Mouse (Mus musculus): ENCODE results near the gene Pcsk5. TPM values are rescaled to one million over a fixed set of nuclear protein-coding genes. Genes with fewer than 3 reads are reported as not detected.

Gene Pcsk5
- polyA plus RNA-seq, 1 experiment from 2014 or later = 8.5 TPM

DNA sequence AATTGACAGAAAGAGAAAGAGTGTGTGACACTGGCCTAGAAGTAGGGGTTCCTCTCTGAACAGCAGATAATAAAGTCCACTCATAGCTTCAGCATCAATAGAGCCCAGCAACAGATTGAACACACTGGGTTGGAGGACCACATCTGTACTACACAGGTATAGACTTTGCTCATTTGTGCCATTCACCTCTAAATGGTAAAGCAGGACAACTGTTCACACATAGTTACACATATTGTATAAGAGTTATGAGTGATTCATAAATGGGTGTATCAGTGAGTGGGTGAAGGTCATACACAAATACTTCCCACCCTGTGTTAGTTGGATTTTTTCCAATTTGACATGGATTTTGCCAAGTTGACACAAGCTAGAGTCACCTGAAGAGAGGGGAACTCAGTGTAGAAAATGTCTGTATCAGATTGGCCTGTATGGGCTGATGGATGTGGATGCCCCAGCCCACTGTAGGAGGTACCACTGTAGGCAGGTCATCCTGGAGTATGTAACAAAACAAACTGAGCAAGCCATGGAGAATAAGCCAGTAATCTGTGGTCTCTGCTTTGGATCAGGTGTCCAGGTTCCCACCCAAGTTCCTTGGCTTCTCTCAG lies 104.7 kb downstream of the Pcsk5 start:
- Histone ChIP-seq H3K9ac (ENCODE audit: low read depth, low read length) (no peak overlapping the region), H3K4me3 (ENCODE audit: low read depth, low read length) (no peak overlapping the region), H3K4me2 (ENCODE audit: low read length) (no peak overlapping the region), H3K27ac (ENCODE audit: low read length) (no peak overlapping the region), H3K36me3 (ENCODE audit: control insufficient read depth, insufficient read depth, low read length) (no peaks in the 10 kb centered on the region), H3K27me3 (ENCODE audit: control insufficient read depth, insufficient read depth, low read depth, low read length) (no peaks in the 10 kb centered on the region), H3K4me1 (ENCODE audit: control insufficient read depth, insufficient read depth, low read length) (no peaks in the 10 kb centered on the region), H3K9me3 (replicated peaks; ENCODE audit: control insufficient read depth, low read length, poor library complexity, severe bottlenecking) (no peaks in the 10 kb centered on the region)
- no peak for ATAC-seq

DNA sequence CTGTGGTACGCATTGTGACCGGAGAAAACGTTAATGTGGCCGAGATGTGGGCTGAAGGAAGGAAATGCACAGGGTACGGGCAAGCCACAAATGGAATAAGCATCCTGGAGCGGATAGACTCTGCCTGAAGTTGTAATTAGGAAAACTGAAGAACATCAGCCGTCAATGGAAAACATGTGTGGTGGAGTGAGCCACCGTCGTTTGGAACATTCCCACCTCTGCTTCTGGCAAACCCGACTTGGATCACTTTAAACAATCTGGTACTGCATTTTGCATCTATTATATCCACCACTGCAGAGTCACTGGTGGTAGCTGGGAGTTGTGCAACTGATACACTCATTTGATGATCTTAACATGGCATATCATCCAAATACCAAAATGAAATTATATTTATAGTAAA lies 120.4 kb downstream of the Pcsk5 start:
- no peaks in the 10 kb centered on the region for H3K27me3 ChIP-seq (ENCODE audit: control insufficient read depth, insufficient read depth, low read depth, low read length)
- H3K9me3 ChIP-seq (replicated peaks; ENCODE audit: control insufficient read depth, low read length, poor library complexity, severe bottlenecking) = no peaks in the 10 kb centered on the region
- H3K4me1 ChIP-seq (ENCODE audit: control insufficient read depth, insufficient read depth, low read length) = no peaks in the 10 kb centered on the region
- no peak for ATAC-seq
- no peaks in the 10 kb centered on the region for H3K36me3 ChIP-seq (ENCODE audit: control insufficient read depth, insufficient read depth, low read length)
- WGBS = 90% methylated on average over 10 of the region's 10 CpGs
- H3K9ac ChIP-seq (ENCODE audit: low read depth, low read length) = no peak overlapping the region
- no peak overlapping the region for H3K4me2 ChIP-seq (ENCODE audit: low read length)
- H3K4me3 ChIP-seq (ENCODE audit: low read depth, low read length) = no peak overlapping the region
- no peak overlapping the region for H3K27ac ChIP-seq (ENCODE audit: low read length)

DNA sequence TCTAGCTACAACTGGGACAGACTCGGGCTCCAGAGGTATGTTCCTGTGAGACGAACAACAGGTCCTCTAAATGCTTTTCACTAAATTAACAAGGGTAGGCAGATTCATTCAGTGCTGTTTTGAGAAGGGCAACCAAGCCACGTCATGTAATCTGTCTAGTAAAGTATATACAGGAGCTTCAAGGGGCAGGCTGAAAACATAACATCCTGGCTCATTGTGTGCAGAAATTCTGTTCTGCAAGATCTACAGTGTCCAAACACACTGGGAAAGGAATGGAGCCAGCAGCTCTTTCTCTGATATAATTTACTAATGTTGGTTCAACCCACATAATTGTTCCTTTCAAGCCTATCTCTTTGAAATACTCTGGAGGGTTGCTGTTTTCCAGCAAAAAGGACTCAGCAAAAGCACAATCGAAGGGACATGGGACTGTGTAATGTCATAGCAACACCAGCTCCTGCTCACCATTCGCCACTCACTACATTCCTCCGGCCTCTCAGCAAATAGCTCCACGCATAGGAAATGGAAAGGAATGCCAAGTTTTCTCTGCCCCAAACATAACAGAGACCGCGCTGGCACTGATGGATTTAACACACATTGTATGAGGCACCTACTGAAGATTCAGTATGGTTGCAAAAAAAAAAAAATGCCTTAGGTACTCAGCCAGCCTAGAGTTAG lies 122.0 kb downstream of the Pcsk5 start:
- Histone ChIP-seq H3K9ac (ENCODE audit: low read depth, low read length) (no peak overlapping the region), H3K27ac (ENCODE audit: low read length) (no peak overlapping the region), H3K4me2 (ENCODE audit: low read length) (no peak overlapping the region), H3K36me3 (ENCODE audit: control insufficient read depth, insufficient read depth, low read length) (no peaks in the 10 kb centered on the region), H3K4me3 (ENCODE audit: low read depth, low read length) (no peak overlapping the region), H3K9me3 (replicated peaks; ENCODE audit: control insufficient read depth, low read length, poor library complexity, severe bottlenecking) (no peaks in the 10 kb centered on the region), H3K27me3 (ENCODE audit: control insufficient read depth, insufficient read depth, low read depth, low read length) (no peaks in the 10 kb centered on the region), H3K4me1 (ENCODE audit: control insufficient read depth, insufficient read depth, low read length) (no peaks in the 10 kb centered on the region)
- WGBS = 78% methylated on average over 9 of the region's 9 CpGs
- peak; percentile 62 for ATAC-seq

DNA sequence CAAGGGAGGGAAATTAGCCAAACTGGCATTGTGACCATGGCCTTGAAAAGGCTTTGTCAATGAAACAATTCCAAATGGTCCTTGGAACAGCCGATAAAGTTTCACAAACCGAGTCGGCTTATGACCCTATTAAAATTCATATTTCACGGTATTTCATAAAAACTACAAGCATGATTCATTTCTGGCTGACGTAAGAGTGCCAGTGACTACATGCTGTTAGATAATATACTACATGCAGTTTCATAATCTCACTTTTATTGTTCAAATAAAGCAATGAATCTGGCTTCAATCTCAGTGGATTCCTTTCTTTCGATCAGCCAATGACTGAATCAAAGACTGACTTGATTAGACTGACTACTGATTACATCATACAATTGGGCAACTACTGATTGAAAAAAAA lies 145.8 kb downstream of the Pcsk5 start:
- Histone ChIP-seq H3K27me3 (ENCODE audit: control insufficient read depth, insufficient read depth, low read depth, low read length) (no peaks in the 10 kb centered on the region), H3K36me3 (ENCODE audit: control insufficient read depth, insufficient read depth, low read length) (no peaks in the 10 kb centered on the region), H3K9ac (ENCODE audit: low read depth, low read length) (no peak overlapping the region), H3K27ac (ENCODE audit: low read length) (no peak overlapping the region), H3K4me3 (ENCODE audit: low read depth, low read length) (no peak overlapping the region), H3K4me2 (ENCODE audit: low read length) (no peak overlapping the region), H3K9me3 (replicated peaks; ENCODE audit: control insufficient read depth, low read length, poor library complexity, severe bottlenecking) (no peaks in the 10 kb centered on the region), H3K4me1 (ENCODE audit: control insufficient read depth, insufficient read depth, low read length) (no peaks in the 10 kb centered on the region)
- WGBS = 94% methylated on average over 6 of the region's 6 CpGs
- ATAC-seq = no peak

DNA sequence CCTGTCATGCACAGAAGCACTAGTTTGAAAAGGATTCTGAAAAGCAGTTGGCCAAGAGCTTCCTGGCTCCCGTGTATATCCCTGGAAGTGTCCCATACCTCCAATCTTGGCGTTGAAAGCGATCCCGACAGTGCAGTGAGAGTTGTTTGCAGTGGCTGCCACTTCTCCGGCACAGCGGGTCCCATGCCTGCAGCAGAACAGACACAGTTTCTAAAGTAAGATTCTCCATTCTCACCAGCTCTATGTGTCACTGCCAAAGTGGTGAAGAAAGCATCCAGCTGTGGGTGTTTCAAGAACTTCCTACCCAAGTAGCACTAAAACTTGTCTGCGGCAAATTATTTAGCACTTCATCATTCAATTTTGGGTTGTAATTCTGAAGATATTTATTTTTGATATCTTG lies 159.1 kb downstream of the Pcsk5 start:
- H3K4me3 ChIP-seq (ENCODE audit: low read depth, low read length) = no peak overlapping the region
- H3K4me1 ChIP-seq (ENCODE audit: control insufficient read depth, insufficient read depth, low read length) = no peaks in the 10 kb centered on the region
- no peak overlapping the region for H3K27ac ChIP-seq (ENCODE audit: low read length)
- H3K9ac ChIP-seq (ENCODE audit: low read depth, low read length) = no peak overlapping the region
- no peaks in the 10 kb centered on the region for H3K27me3 ChIP-seq (ENCODE audit: control insufficient read depth, insufficient read depth, low read depth, low read length)
- H3K9me3 ChIP-seq (replicated peaks; ENCODE audit: control insufficient read depth, low read length, poor library complexity, severe bottlenecking) = no peaks in the 10 kb centered on the region
- no peak overlapping the region for H3K4me2 ChIP-seq (ENCODE audit: low read length)
- WGBS = 85% methylated on average over 7 of the region's 7 CpGs
- ATAC-seq = no peak
- H3K36me3 ChIP-seq (ENCODE audit: control insufficient read depth, insufficient read depth, low read length) = no peaks in the 10 kb centered on the region

DNA sequence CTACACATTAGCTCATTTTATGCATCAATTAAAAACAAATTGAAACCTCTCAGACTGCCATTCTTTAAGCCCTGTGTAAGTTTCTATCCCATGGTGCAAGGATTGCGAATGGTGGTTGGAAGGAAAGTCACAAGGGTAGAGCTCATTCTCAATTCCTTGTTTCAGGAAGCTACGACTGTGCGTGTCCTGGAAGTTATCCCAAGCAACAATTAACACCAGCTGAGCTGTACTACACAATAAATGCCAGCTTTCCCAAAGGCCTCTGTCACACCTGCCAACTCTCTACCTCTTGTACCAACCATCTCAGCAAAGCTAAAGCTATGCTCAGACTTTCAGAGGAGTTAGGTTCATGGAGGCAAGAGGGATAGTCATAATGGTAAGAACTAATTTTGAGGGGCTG lies 174.8 kb downstream of the Pcsk5 start:
- no peak for ATAC-seq
- no peaks in the 10 kb centered on the region for H3K9me3 ChIP-seq (replicated peaks; ENCODE audit: control insufficient read depth, low read length, poor library complexity, severe bottlenecking)
- no peaks in the 10 kb centered on the region for H3K27me3 ChIP-seq (ENCODE audit: control insufficient read depth, insufficient read depth, low read depth, low read length)
- 69% methylated on average over 3 of the region's 3 CpGs for WGBS
- no peaks in the 10 kb centered on the region for H3K36me3 ChIP-seq (ENCODE audit: control insufficient read depth, insufficient read depth, low read length)
- H3K4me3 ChIP-seq (ENCODE audit: low read depth, low read length) = no peak overlapping the region
- H3K4me2 ChIP-seq (ENCODE audit: low read length) = no peak overlapping the region
- no peaks in the 10 kb centered on the region for H3K4me1 ChIP-seq (ENCODE audit: control insufficient read depth, insufficient read depth, low read length)
- H3K27ac ChIP-seq (ENCODE audit: low read length) = no peak overlapping the region
- H3K9ac ChIP-seq (ENCODE audit: low read depth, low read length) = no peak overlapping the region

DNA sequence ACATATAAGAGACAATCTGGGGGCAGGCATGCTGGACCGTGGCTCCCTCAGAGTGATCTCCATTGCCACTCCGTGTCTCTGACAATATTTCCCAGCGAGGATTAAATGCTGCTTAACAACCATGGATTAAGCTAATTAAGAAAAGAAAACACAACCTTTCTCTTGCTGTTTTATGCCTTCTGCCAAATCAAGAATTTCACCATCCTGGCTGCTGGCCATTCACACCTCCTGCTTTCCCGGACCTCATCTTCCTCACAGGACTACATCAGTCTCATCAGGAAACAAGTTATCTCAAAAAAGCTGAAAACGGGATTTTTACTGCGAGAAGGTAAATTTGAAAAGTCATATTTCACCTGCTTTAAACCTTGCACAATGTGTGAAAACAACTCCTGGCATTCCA lies 175.2 kb downstream of the Pcsk5 start:
- Histone ChIP-seq H3K9me3 (replicated peaks; ENCODE audit: control insufficient read depth, low read length, poor library complexity, severe bottlenecking) (no peaks in the 10 kb centered on the region), H3K27ac (ENCODE audit: low read length) (no peak overlapping the region), H3K4me3 (ENCODE audit: low read depth, low read length) (no peak overlapping the region), H3K27me3 (ENCODE audit: control insufficient read depth, insufficient read depth, low read depth, low read length) (no peaks in the 10 kb centered on the region), H3K4me2 (ENCODE audit: low read length) (no peak overlapping the region), H3K9ac (ENCODE audit: low read depth, low read length) (no peak overlapping the region), H3K36me3 (ENCODE audit: control insufficient read depth, insufficient read depth, low read length) (no peaks in the 10 kb centered on the region), H3K4me1 (ENCODE audit: control insufficient read depth, insufficient read depth, low read length) (no peaks in the 10 kb centered on the region)
- 50% methylated on average over 6 of the region's 6 CpGs for WGBS
- ATAC-seq = no peak

DNA sequence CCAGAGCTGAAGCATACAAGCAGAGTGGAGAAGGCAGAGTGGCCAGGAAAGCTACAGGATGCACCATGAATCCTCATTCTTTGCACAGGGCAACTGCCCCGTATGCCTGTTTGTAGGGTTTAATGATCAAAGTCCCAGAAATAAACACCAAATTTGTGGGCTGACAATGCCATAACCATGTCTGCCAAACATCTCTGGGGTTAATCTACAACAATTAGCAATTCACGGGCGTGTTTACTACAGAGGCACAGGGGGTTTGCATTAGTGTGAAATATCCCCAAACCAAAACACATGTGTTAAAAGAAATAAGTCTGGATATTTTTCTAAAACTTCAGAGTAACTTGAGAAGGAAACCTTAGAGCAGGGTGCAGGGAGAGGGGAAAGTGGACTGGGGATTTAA lies 178.1 kb downstream of the Pcsk5 start:
- H3K4me2 ChIP-seq (ENCODE audit: low read length) = no peak overlapping the region
- no peak overlapping the region for H3K4me3 ChIP-seq (ENCODE audit: low read depth, low read length)
- no peak for ATAC-seq
- no peaks in the 10 kb centered on the region for H3K4me1 ChIP-seq (ENCODE audit: control insufficient read depth, insufficient read depth, low read length)
- WGBS = 73% methylated on average over 3 of the region's 3 CpGs
- no peak overlapping the region for H3K27ac ChIP-seq (ENCODE audit: low read length)
- H3K36me3 ChIP-seq (ENCODE audit: control insufficient read depth, insufficient read depth, low read length) = no peaks in the 10 kb centered on the region
- no peak overlapping the region for H3K9ac ChIP-seq (ENCODE audit: low read depth, low read length)
- no peaks in the 10 kb centered on the region for H3K27me3 ChIP-seq (ENCODE audit: control insufficient read depth, insufficient read depth, low read depth, low read length)
- H3K9me3 ChIP-seq (replicated peaks; ENCODE audit: control insufficient read depth, low read length, poor library complexity, severe bottlenecking) = no peaks in the 10 kb centered on the region

DNA sequence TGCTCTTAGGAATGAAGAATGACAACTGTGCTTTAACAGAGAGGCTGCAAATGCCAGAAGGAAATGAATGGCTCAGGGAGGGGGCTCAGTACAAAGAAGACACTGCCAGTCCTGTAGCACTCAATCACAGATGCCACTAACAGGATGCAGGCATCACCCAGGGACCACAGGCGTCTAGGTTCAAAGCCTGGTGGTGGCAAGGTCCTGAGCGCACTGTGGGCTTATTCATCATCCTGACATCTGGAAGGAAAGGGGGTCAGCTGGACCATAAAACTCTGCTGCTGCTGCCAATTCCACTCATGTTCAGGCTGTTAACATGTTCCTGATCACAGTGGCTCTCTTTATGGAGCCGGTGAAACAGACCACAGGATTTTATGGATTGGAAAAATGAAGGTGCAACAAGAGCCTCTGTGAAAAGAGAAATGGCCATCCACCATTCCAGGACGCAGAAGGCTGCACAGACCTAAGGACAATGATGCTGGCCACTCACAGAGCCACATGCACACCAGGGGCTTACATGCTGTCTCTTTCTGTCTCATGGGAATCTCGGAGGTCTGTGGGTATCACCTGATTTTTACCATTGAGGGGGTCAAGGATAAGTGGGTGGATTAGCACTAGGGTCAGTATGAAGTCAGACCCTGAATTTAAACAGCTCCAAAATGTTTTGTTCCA lies 186.5 kb downstream of the Pcsk5 start:
- Histone ChIP-seq H3K36me3 (ENCODE audit: control insufficient read depth, insufficient read depth, low read length) (no peaks in the 10 kb centered on the region), H3K27me3 (ENCODE audit: control insufficient read depth, insufficient read depth, low read depth, low read length) (no peaks in the 10 kb centered on the region), H3K4me2 (ENCODE audit: low read length) (no peak overlapping the region), H3K4me3 (ENCODE audit: low read depth, low read length) (no peak overlapping the region), H3K9me3 (replicated peaks; ENCODE audit: control insufficient read depth, low read length, poor library complexity, severe bottlenecking) (no peaks in the 10 kb centered on the region), H3K27ac (ENCODE audit: low read length) (no peak overlapping the region), H3K9ac (ENCODE audit: low read depth, low read length) (no peak overlapping the region), H3K4me1 (ENCODE audit: control insufficient read depth, insufficient read depth, low read length) (no peaks in the 10 kb centered on the region)
- 58% methylated on average over 5 of the region's 5 CpGs for WGBS
- peak; percentile 56; the same call in 1 of the 2 replicates for ATAC-seq

Data from midbrain, embryonic 16.5 days (tissue).